Mouse (Mus musculus) adrenal gland, adult 2 months (tissue): Measurements from ENCODE around the gene Apbb2. TPM values are rescaled to one million over a fixed set of nuclear protein-coding genes. Genes with fewer than 3 reads are reported as not detected.

Experiments used
- DNase-seq: peaks from one replicate; pipeline ENCODE4 v3.0.0; 2021
- polyA plus RNA-seq: library from polyadenylated mRNA; depleted of rRNA; stranded (reverse); fragments of >200 nt; gene quantifications from 2 replicates; pipeline ENCODE4 v1.2.3, GENCODE M21; 2012
- total RNA-seq, 2 experiments: library from RNA; stranded (reverse); gene quantifications; 2 replicates each; pipeline ENCODE4 v1.2.3; 2021

The Apbb2 gene
- total and polyA plus RNA-seq, 3 experiments: 20.0 to 76.7 (median 58.3) TPM

DNA sequence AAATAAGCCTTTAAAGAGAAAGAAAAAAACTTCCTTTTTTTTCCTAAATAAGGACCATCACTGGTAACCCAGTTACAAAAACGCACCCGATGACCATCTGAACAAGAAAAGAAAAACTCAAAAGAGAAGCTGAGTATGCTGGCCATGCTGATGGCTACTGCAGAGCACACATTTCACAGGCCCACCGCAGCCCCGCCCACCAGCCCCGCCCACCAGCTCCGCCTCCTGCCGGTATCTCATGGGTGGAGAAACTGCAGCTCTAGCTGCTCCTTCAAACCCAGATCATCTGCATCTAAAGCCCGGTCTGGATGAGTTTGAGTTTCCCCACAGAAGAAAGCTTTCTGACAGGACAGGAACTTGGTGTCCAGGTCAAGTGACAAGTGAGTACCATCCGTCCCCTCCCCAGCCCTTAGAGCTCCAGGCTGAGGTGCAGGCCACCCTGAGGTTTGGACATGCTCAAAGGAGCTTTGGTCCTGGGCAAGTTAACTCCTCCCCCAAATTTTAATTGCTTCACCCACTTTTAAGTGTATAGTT, 16.2 kb downstream of the Apbb2 start:
- DNase-seq: peak; percentile 30

- DNase-seq: no peak
Measured at GRCm38 (mm10) chr5:66600415-66600814, 18.2 kb downstream of the Apbb2 start.

DNA sequence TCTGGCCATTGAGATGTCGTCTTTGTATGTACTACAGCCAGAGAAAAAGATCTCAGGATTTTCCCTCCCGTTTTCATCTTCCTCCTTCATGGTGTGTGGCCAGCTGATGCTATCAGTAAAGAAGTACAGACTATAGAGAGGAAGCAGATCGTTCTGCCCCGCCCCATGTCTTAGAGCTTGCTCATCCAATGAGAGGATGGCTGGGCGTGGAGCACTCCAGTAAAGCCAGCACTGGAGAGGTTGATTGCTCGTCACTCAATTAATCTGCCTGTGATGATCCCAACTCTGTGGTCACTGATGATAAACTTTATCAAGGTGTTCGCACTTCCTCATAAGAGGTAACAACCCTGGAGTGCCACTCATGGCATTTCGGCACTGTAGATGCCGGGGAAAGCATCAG, 18.7 kb downstream of the Apbb2 start:
- no peak for DNase-seq

GRCm38 (mm10) chr5:66596296-66596695, 22.3 kb downstream of the Apbb2 start:
- DNase-seq: no peak

GRCm38 (mm10) chr5:66594881-66595280, 23.7 kb downstream of the Apbb2 start:
- DNase-seq: no peak

GRCm38 (mm10) chr5:66586236-66586745, 32.3 kb downstream of the Apbb2 start:
- DNase-seq: no peak

- DNase-seq: no peak
Measured at GRCm38 (mm10) chr5:66583019-66583406, 35.6 kb downstream of the Apbb2 start.

DNA sequence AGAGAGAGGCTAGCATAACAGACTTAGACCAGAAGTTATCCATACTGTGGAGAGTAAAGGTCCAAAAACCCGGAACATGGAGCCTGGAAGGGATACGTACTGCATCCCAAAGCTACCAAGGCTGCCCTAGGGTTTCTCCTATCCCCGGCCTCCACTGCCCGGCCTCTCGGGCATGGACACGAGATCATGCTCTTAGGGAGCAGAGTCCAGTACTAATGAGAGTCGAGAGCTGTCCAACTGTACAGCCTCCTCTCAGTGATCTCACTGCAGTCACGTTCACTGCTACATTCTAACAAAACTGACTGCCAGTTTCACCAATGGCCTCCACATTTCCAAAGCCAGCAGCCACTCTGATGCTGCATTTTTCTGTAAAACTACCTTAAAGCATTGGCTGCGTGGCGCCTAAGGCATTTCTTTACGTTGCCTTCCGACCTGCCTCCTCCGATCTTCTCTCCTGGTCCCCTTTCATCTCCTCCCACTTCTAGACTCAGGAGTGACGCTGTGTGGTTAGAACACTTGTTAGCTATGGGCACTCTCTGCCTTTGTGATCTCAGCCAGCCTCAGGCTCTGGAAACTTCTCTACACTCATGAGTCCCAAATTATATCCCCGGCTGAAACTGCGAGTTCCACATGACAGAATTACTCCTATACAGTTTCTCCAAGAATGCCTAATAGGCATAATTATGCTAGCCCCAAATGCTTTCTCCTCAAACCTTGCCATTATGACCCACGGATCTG, 36.1 kb downstream of the Apbb2 start:
- no peak for DNase-seq

DNA sequence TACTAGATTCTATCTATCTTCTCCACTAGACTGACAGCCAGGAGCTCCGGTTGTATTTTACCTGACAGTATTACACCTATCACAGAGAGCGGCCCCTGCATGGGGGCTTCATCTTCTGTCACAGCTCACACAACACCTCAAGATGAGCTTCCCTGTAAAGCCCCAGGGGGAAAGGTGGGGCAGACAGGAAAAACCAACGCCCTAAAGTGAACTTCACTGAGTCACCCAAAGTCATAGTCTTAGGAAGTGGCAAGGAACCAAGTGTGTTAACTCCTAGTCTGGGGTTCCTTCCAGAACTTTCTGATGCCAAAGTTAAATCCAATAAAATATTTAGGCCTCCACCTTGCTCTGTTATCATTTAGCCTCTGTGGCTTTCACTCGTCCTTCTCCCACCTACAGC, 39.5 kb downstream of the Apbb2 start:
- DNase-seq: peak; percentile 40

- DNase-seq: no peak
Measured at GRCm38 (mm10) chr5:66576299-66576698, 42.3 kb downstream of the Apbb2 start.

DNA sequence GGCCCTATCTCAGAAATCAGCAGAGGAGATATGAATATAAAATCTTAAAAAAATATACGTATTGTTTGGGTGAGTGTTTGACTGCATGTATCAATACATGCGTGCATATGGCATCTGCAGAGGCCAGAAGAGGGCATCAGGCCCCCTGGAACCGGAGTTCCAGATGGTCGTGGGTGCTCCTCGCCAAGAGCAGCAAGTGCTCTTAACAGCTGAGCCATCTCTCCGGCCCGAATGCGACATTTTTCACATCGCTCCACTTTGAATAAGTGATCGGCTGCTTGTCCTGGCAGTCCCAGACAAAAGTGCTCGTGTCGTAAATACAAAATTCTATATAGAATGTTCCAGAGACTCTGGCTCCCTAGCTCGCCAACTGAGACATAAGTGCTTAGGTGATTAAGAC, 43.4 kb downstream of the Apbb2 start:
- DNase-seq: no peak

GRCm38 (mm10) chr5:66573266-66573665, 45.3 kb downstream of the Apbb2 start:
- DNase-seq: no peak

DNA sequence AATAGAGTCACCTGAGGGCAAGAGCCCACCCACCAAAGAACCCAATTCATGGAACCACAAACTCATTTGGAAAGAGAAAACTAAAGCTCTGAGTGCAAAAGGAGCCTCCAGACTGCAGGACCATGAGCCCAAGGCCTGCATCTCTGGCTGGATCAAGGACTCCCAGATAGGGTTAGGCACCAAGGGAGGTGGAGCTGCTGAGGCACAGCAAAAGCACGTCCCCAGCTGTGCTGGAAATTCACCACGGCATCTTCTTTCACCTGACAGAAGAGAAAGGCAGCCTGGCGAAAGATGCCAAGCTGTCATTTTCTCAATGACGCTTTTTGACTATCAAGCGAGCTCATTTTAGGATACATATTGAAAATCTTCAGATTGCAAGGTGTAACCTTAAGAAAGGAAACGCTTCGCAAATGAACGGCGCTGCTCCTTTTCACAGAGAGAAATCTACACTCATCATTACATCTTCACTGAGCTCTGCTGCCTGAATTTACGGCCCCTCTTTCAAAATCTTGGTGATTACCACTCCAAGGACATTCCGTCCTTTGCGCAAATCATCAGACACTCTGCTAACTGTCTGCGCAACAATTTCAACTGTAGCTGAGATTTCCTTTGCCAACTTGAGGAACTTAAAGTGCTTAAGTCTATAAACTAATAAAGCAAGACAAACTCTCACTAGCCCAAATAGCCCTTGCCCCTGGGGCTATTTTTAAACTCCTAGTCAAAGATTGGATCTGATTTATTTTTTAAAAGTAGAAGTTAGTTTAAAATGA, 46.3 kb downstream of the Apbb2 start:
- DNase-seq: peak; percentile 76

GRCm38 (mm10) chr5:66570709-66571108, 47.9 kb downstream of the Apbb2 start:
- no peak for DNase-seq

DNA sequence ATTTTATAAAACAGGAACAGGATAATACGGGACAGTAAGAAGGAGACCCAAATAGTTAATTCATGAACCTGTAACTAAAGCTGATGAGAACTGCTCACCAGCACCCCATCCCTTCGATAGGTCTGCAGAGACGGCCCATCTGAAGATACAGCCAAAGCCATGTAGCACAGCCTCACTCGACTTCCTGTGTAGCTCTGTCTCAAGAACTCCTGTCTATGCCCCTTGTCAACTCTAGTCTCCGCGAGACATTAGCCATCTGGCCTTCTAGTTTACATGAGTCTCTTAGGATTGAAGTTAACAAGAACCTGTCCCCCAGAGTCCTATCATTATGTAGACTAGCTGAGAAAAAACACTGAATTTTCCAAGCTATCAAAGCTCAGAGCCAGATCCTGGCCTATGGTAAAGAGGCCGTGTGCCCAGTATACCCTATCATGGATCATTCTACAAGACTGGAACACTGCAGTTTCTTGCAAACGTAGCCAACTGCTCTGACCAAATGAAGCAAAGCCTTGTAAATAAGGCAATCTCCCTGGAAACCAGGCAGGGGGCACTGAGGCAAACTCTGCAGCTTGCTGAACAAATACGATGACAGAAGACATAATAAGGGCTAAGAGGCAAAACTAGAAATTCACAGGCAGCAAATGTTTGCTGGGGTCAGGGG, 49.3 kb downstream of the Apbb2 start:
- DNase-seq: no peak

DNA sequence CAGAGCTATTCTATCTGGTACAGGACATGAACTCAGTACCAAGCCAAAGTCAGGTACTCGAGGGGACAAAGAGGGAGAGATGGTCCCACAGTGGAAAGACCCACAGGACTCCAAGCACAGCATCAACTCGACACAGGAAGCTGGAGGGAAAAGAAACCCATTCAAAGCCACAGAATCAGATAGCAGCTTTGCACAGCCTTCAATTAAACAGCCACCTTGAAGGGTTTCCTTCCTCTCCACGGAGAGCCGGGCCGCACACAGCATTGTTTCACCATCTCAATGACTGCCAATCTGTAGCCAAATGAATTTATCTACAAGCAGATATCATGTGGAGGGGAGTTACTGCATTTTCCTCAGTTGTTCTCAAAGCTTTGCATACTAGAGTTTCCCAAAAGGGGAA, 50.6 kb downstream of the Apbb2 start:
- no peak for DNase-seq

GRCm38 (mm10) chr5:66567424-66567823, 51.2 kb downstream of the Apbb2 start:
- no peak for DNase-seq

DNA sequence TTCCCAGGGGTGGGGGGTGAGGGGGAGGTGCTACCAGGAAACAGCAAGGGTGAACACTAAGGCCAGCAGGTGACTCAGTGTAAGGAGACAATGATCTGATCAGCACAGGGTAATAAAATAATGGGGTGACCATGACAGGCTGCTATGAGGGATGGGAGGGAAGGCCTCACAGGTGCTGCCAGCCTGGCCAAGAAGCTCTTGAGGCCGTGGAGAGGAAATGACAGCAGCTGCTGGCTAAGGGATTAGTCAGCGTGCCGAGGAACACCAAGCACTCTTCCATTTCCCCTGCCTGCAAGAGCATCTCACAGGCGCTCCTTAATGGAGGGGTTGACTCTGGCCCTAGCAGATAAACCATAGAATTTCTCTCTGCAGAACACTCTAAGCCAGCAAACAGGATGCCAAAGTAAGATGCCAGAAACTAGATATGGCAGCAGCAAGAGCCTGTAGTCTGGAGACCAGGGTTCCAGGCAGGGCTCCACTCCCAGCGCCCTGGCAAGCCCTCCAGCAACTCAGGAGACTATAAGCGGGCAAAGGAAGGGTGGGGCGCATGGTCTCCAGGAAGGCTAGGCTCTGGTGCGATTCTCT, 58.9 kb downstream of the Apbb2 start:
- peak; percentile 66 for DNase-seq

DNA sequence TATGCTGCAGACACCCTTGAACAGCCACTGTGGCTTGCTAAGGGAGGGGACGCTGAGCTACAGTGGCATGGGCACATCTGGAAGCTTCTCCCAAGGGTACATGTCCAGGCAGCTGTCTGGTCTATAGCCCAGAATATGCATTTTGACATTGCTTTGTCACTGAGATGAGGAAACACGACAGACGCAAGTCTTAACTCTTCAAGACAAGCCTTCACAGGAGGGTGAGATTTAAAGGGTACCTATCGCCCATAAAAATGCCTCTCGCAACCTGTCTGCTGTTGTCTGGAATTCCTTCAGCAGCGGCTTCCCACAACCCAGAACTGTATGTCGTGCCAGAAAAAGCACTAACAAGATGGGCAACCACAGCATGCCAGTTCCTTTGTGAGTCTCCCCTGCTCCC, 60.5 kb downstream of the Apbb2 start:
- DNase-seq: no peak

DNA sequence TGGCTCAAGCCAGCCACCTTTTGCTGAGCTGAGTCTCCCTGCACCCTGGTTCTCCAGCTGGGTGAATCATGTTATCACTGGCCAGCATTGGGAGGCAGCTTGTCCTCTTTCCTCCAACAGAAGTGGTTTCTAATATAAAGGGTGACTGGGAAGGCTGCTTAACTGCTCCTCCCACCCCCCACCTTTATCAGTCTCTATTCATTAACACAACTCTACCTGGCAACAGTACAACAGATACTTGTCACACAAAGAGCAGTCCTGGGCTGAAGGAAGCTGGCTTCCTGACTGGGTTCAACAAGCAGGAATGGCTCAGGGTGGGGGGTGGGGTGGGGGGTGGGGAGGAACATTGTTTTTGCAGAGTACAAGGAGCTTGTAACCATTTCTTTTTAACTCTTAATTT, 64.7 kb downstream of the Apbb2 start:
- no peak for DNase-seq

- no peak for DNase-seq
Measured at GRCm38 (mm10) chr5:66552246-66552645, 66.3 kb downstream of the Apbb2 start.

GRCm38 (mm10) chr5:66550292-66550691, 68.3 kb downstream of the Apbb2 start:
- peak; percentile 89 for DNase-seq
